Comparison of ENCODE assay signal across 8 mouse cellular contexts in genomic region chr13:21401166-21401565, GRCm38 (mm10). TPM values are rescaled to one million over a fixed set of nuclear protein-coding genes. Genes with fewer than 3 reads are reported as not detected.
A peak's percentile ranks its signal among the peaks of the same experiment; 100 is the strongest.
DNase-seq lines count a peak whose midpoint lies in the region; ATAC-seq and TF ChIP-seq lines count a peak whose summit lies in the region.
"Had no signal": no experiment of that assay in that cellular context is flagged by ENCODE, and none has a peak within 500 bp of the region (broad histone marks: within the 10 kb centered on the region; RNA-seq: fewer than 3 reads in every experiment).

No protein-coding gene starts in this region.

- 56% methylated on average over 3 of the region's 3 CpGs for WGBS in heart, embryonic 16.5 days
- WGBS in liver, embryonic 14.5 days (ENCODE audit: insufficient replicate concordance), result 63% methylated on average over 3 of the region's 3 CpGs

- H3K36me3 ChIP-seq in megakaryocyte, embryonic 14.5 days (replicated peaks; ENCODE audit: low read length), result peaks cover 51% of the 10 kb centered on the region
- peaks cover 9% of the 10 kb centered on the region for H3K36me3 ChIP-seq in heart, embryonic 16.5 days (ENCODE audit: control insufficient read depth, insufficient read depth)
- peaks cover 10% of the 10 kb centered on the region for H3K36me3 ChIP-seq in liver, embryonic 14.5 days (replicated peaks; ENCODE audit: control insufficient read depth, insufficient read depth, low read depth)

- H3K9ac ChIP-seq in heart, embryonic 16.5 days (ENCODE audit: low read length), result peak overlapping the region; percentile 96
- peak overlapping the region; percentile 86 for H3K9ac ChIP-seq in liver, embryonic 14.5 days (replicated peaks)

- TF ChIP-seq CTCF in liver, embryonic 14.5 days (IDR thresholded peaks at IDR 0.05; ENCODE audit: low read depth), result no peak

- no peaks in the 10 kb centered on the region for H3K27me3 ChIP-seq in megakaryocyte, embryonic 14.5 days (replicated peaks)
- H3K27me3 ChIP-seq in heart, embryonic 16.5 days (ENCODE audit: control insufficient read depth, insufficient read depth, low read length), result no peaks in the 10 kb centered on the region
- H3K27me3 ChIP-seq in liver, embryonic 14.5 days (ENCODE audit: control insufficient read depth, insufficient read depth, low read length), result no peaks in the 10 kb centered on the region

- no peak overlapping the region for H3K27ac ChIP-seq in heart, embryonic 16.5 days (ENCODE audit: low read length)
- peak overlapping the region; percentile 63 for H3K27ac ChIP-seq in liver, embryonic 14.5 days

- ATAC-seq in megakaryocyte, adult 5-6 weeks (ENCODE audit: poor library complexity, severe bottlenecking), result no peak
- no peak for ATAC-seq in heart, embryonic 16.5 days (replicated peaks; ENCODE audit: extremely low read depth, insufficient read depth, low FRiP score)
- ATAC-seq in liver, embryonic 14.5 days (ENCODE audit: insufficient read depth), result no peak

- H3K9me3 ChIP-seq in megakaryocyte, embryonic 14.5 days, result no peaks in the 10 kb centered on the region
- H3K9me3 ChIP-seq in heart, embryonic 16.5 days (replicated peaks; ENCODE audit: control insufficient read depth, low read length), result no peaks in the 10 kb centered on the region
- no peaks in the 10 kb centered on the region for H3K9me3 ChIP-seq in liver, embryonic 14.5 days (ENCODE audit: control insufficient read depth, low read length)

- DNase-seq in liver, embryonic 14.5 days (ENCODE audit: low read depth in 3 of 3, low spot score in 3 of 3), result no peak
- no peak for DNase-seq in frontal cortex, postnatal 36 days (ENCODE audit: low spot score in 2 of 2)
- no peak for DNase-seq in right cerebral cortex, postnatal 25 days
- DNase-seq in cerebellum, postnatal 14 days, result no peak
- DNase-seq: thymus, postnatal 4 days had no signal

- peak overlapping the region; percentile 94 for H3K4me3 ChIP-seq in megakaryocyte, embryonic 14.5 days (replicated peaks)
- peak overlapping the region; percentile 95 for H3K4me3 ChIP-seq in heart, embryonic 16.5 days (ENCODE audit: low read length)
- H3K4me3 ChIP-seq in liver, embryonic 14.5 days (ENCODE audit: insufficient read depth in 1 of 2, low read depth in 2 of 2, low read length in 2 of 2), result peak overlapping the region; percentile 72 to 80; a peak in 3 of 4 replicates

- H3K4me2 ChIP-seq in heart, embryonic 16.5 days (ENCODE audit: low read depth, low read length), result peak overlapping the region; percentile 77
- H3K4me2 ChIP-seq in liver, embryonic 14.5 days (ENCODE audit: low read depth), result peak overlapping the region; percentile 88

- peaks cover 56% of the 10 kb centered on the region for H3K4me1 ChIP-seq in megakaryocyte, embryonic 14.5 days
- peaks cover 11% of the 10 kb centered on the region for H3K4me1 ChIP-seq in heart, embryonic 16.5 days (ENCODE audit: control insufficient read depth, insufficient read depth, low read length)
- peaks cover 6 to 9% of the 10 kb centered on the region in 2 experiments; a peak in 3 of 4 replicates for H3K4me1 ChIP-seq in liver, embryonic 14.5 days (replicated peaks; ENCODE audit: control insufficient read depth in 2 of 2, insufficient read depth in 2 of 2, low read length in 1 of 2)

- no peak for TF ChIP-seq EP300 in liver, embryonic 14.5 days (IDR thresholded peaks at IDR 0.05; ENCODE audit: low read depth)

RNA-seq across cellular contexts. Expression of gene Zkscan3, which starts 1.4 kb away (rescaled TPM):
- polyA plus RNA-seq in megakaryocyte, embryonic 14.5 days (2012; ENCODE audit: insufficient read depth, low replicate concordance), result 4.5 TPM in 1 of 2 replicates, not detected in the other
- 33.5 and 36.6 TPM in 2 replicates for total RNA-seq in megakaryocyte, adult 5-6 weeks (2015)
- 26.8 and 29.7 TPM in 2 replicates for total RNA-seq in megakaryocyte, adult 5-6 weeks (2017)
- 70.4 and 73.1 TPM in 2 replicates for polyA plus RNA-seq in heart, embryonic 16.5 days (2015; fragmentation: Nextera tagmentation; extraction: Ambion mirVana)
- polyA plus RNA-seq in liver, embryonic 14.5 days (2012; rRNA removed), result 18.6 and 24.5 TPM in 2 replicates
- 23.0 and 25.6 TPM in 2 replicates for polyA plus RNA-seq in liver, embryonic 14.5 days (2014; fragmentation: Nextera tagmentation; extraction: Ambion mirVana)

RNA-seq across cellular contexts. Expression of gene Zscan12, which starts 38.5 kb away (rescaled TPM):
- polyA plus RNA-seq in megakaryocyte, embryonic 14.5 days (2012; ENCODE audit: insufficient read depth, low replicate concordance), result 1.3 TPM in 1 of 2 replicates, not detected in the other
- total RNA-seq in megakaryocyte, adult 5-6 weeks (2015), result 4.4 and 4.7 TPM in 2 replicates
- total RNA-seq in megakaryocyte, adult 5-6 weeks (2017), result 5.6 and 8.3 TPM in 2 replicates
- polyA plus RNA-seq in heart, embryonic 16.5 days (2015; fragmentation: Nextera tagmentation; extraction: Ambion mirVana), result 7.2 and 9.1 TPM in 2 replicates
- 1.2 and 2.5 TPM in 2 replicates for polyA plus RNA-seq in liver, embryonic 14.5 days (2012; rRNA removed)
- polyA plus RNA-seq in liver, embryonic 14.5 days (2014; fragmentation: Nextera tagmentation; extraction: Ambion mirVana), result 2.9 and 4.0 TPM in 2 replicates

RNA-seq across cellular contexts. Expression of gene Pgbd1, which starts 39.7 kb away (rescaled TPM):
- polyA plus RNA-seq in megakaryocyte, embryonic 14.5 days (2012; ENCODE audit: insufficient read depth, low replicate concordance), result 0.07 TPM in 1 of 2 replicates, not detected in the other
- 0.30 TPM in 1 of 2 replicates, not detected in the other for total RNA-seq in megakaryocyte, adult 5-6 weeks (2015)
- 0.33 TPM in 1 of 2 replicates, not detected in the other for total RNA-seq in megakaryocyte, adult 5-6 weeks (2017)
- 3.2 and 3.9 TPM in 2 replicates for polyA plus RNA-seq in heart, embryonic 16.5 days (2015; fragmentation: Nextera tagmentation; extraction: Ambion mirVana)
- 0.94 and 1.3 TPM in 2 replicates for polyA plus RNA-seq in liver, embryonic 14.5 days (2012; rRNA removed)
- polyA plus RNA-seq in liver, embryonic 14.5 days (2014; fragmentation: Nextera tagmentation; extraction: Ambion mirVana), result 1.2 and 2.0 TPM in 2 replicates

RNA-seq across cellular contexts. Expression of gene Zscan26, which starts 52.4 kb away (rescaled TPM):
- polyA plus RNA-seq in megakaryocyte, embryonic 14.5 days (2012; ENCODE audit: insufficient read depth, low replicate concordance), result 0.70 TPM in 1 of 2 replicates, not detected in the other
- 24.2 and 25.3 TPM in 2 replicates for total RNA-seq in megakaryocyte, adult 5-6 weeks (2015)
- total RNA-seq in megakaryocyte, adult 5-6 weeks (2017), result 26.9 and 27.2 TPM in 2 replicates
- polyA plus RNA-seq in heart, embryonic 16.5 days (2015; fragmentation: Nextera tagmentation; extraction: Ambion mirVana), result 25.2 and 25.8 TPM in 2 replicates
- polyA plus RNA-seq in liver, embryonic 14.5 days (2012; rRNA removed), result 7.0 and 9.5 TPM in 2 replicates
- polyA plus RNA-seq in liver, embryonic 14.5 days (2014; fragmentation: Nextera tagmentation; extraction: Ambion mirVana), result 4.2 and 4.6 TPM in 2 replicates

RNA-seq across cellular contexts. Expression of gene Olfr1367, which starts 54.5 kb away (rescaled TPM):
- polyA plus RNA-seq in megakaryocyte, embryonic 14.5 days (2012; ENCODE audit: insufficient read depth, low replicate concordance), result not detected in 2 replicates
- total RNA-seq in megakaryocyte, adult 5-6 weeks (2015), result not detected in 2 replicates
- total RNA-seq in megakaryocyte, adult 5-6 weeks (2017), result not detected in 2 replicates
- not detected in 2 replicates for polyA plus RNA-seq in heart, embryonic 16.5 days (2015; fragmentation: Nextera tagmentation; extraction: Ambion mirVana)
- not detected in 2 replicates for polyA plus RNA-seq in liver, embryonic 14.5 days (2012; rRNA removed)
- not detected in 2 replicates for polyA plus RNA-seq in liver, embryonic 14.5 days (2014; fragmentation: Nextera tagmentation; extraction: Ambion mirVana)
